Mouse (Mus musculus) stomach, postnatal 0 days (tissue): ENCODE data around the gene Cdh20.

Source experiments
- CTCF ChIP-seq: IDR thresholded peaks from 2 replicates; pipeline ENCODE4 v1.5.1; 2016; ENCODE audit warnings: antibody characterized with exemption, low read depth, mild to moderate bottlenecking, moderate library complexity
- EP300 ChIP-seq: optimal IDR thresholded peaks from 2 replicates; pipeline ENCODE3; 2016; ENCODE audit warnings: antibody characterized with exemption

- TF ChIP-seq CTCF, result no peak
- TF ChIP-seq EP300, result no peak
Observed at GRCm38 (mm10) chr1:104838206-104838915, 70.0 kb downstream of the Cdh20 start.
